Mouse (Mus musculus) naive thymus-derived CD4-positive, alpha-beta T cell, adult 2 months (primary cell): Measurements from ENCODE around the gene Spata13.
A peak's percentile ranks its signal among the peaks of the same experiment; 100 is the strongest.

Experiments
- DNase-seq: peaks from one replicate; pipeline ENCODE4 v3.0.0-alpha.2; 2011; ENCODE audit warnings: low read depth

The Spata13 gene

GRCm38 (mm10) chr14:60784427-60785315 is 150.9 kb downstream of the Spata13 start, which contains the start of gene Mipep:
Gene Mipep (plus strand): TSS chr14:60784573.
- DNase-seq: peak; percentile 93

- DNase-seq: peak; percentile 78
These were observed 156.3 kb downstream of the Spata13 start for GRCm38 (mm10) chr14:60790103-60790502.

DNA sequence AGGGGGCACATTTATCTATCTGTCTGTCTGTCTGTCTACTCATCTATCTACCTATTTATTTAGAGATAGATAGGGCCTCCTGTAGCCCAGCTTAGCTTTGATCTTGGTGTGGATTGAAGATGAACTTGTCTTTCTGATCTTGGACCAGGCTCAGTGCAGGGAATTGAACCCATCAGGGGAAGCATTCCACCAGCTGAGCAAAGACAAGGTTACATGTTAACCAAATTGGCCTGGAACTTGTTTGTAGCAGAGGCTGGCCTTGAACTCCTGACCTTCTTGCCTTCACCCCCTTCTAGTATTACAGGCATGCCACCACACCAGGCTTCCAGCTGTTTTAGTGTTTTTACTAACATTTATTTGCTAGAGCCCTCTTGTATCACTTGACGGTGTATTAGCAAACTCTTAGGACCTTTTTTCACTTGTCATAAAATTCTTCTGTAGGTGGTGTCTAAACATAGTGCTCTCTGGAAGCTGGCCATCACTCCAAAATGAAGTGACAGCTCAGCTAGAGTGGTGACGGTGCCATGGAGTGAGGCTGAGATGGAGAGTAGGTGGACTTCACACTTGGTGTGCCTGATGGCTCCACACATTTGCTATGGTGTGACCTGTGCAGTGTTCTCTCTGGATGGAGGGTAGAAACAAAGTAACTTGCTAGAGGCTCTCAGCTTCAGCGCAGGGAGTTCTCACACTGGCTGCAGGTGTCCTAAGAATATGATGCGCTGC is 163.0 kb downstream of the Spata13 start:
- DNase-seq: no peak

DNA sequence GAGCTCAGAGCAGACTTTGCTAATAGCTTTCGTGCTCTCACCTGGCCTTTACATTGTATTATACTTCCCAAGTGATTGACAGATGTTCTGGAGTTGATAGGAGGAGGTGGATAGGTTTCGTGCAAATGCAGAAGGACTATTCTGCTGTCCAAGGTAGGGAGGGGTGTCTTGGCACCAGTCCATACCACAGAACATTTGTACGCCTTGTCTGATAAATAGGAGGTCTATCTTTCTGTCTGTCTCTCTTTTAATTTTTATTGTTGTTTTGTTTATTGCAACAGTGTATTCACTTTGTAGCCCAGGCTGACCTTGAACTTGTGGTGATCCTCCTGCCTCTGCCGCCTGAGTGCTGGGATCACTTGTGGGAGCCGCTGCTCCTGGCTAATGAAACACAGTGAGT is 163.8 kb downstream of the Spata13 start:
- DNase-seq: no peak

DNA sequence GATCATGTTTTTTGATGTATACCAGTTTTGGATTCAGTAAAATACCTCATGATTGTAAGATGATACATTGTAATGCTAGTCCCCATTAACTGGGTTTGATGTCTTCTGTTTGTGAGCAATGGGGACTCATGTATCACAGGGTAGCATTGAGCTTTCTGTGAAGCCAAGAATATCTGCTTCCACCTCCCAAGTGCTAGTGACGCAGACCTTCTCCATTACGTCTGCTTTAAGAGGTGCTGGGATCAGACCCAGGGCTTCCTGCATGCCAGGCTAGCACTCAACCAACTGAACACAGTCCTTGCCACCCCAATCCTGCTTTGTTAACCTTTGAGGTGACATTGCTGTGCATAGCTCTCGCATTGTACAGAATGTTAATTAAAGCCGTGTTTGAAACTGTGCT is 164.9 kb downstream of the Spata13 start:
- no peak for DNase-seq

DNA sequence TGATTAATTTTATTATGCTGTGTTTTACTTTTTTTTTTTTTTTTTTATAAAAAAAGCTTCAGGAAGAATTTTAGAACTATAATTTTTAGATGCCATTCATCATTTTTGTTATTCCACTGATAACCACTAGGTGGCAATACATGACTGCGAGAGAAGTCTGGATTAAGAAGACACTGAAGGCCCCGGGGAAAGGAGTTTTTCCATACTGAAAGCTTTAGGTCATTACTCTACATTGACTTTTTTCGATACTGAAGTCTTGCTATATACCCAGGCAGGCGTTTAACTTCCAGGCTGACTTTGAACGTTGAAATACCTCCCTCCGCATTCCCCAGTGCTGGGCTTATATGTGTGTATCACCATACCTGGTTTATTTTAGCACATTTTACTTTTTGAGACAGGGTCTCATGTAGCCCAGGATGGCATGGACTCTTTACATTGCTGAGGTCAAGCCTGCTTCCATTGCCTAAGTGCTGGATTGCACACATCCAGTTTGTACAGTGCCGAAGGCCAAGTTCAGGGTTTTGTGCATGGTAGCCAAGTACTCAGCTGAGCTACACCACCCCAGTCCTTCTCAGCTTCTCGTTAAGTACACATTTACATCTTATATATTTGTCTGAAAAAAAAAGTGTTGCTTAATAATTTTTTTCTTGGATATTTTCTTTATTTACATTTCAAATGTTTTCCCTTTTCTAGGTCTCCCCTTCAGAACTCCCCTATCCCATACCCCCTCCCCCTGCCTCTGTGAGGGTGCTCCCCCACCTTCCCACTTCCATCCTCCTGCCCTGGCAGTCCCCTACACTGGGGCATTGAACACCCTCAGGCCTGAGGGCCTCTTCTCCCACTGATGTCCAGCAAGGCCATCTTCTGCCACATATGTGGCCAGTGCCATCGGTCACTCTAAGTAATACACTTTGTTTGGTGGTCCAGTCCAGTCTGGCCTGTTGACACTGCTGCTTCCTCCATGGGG is 166.2 kb downstream of the Spata13 start:
- peak; percentile 72 for DNase-seq

GRCm38 (mm10) chr14:60802026-60802425 is 168.2 kb downstream of the Spata13 start:
- no peak for DNase-seq

- no peak for DNase-seq
These were observed 171.2 kb downstream of the Spata13 start for GRCm38 (mm10) chr14:60804978-60805377.

GRCm38 (mm10) chr14:60805871-60806270 is 172.1 kb downstream of the Spata13 start:
- DNase-seq: no peak

GRCm38 (mm10) chr14:60806891-60807344 is 173.1 kb downstream of the Spata13 start:
- no peak for DNase-seq

GRCm38 (mm10) chr14:60809881-60810280 is 176.1 kb downstream of the Spata13 start:
- DNase-seq: no peak

GRCm38 (mm10) chr14:60811547-60811946 is 177.7 kb downstream of the Spata13 start:
- DNase-seq: no peak
